Mouse (Mus musculus) gastrocnemius, postnatal 25 days (tissue): ENCODE measurements around the gene Gm42688. TPM values are rescaled to one million over a fixed set of nuclear protein-coding genes. Genes with fewer than 3 reads are reported as not detected.

Source experiments
- DNase-seq: peaks from one replicate; pipeline ENCODE4 v3.0.0; 2022
- long read RNA-seq, 2 experiments: library from polyadenylated mRNA; stranded (forward); transcript quantifications; one replicate each; pipeline ENCODE4 v2.0.0; 2021
- total RNA-seq, 2 experiments: library from RNA; stranded (reverse); gene quantifications; 1 replicate in 1 of 2; 2 replicates in 1 of 2; pipeline ENCODE4 v1.2.3; 2021

The Gm42688 gene
- 1 to 10 TPM; 1.0 TPM for total RNA-seq
- long read RNA-seq, experiment 1, result 0 reads
- long read RNA-seq, experiment 2, result 0 reads

- peak; percentile 87 for DNase-seq
Observed at GRCm38 (mm10) chr6:83101316-83101687, at the start of gene Gm42688, which contains the start of gene Ccdc142. Gm42688 (plus strand) TSS chr6:83101617. Ccdc142 (plus strand) TSS chr6:83101601.

- DNase-seq, result no peak
Observed at GRCm38 (mm10) chr6:83053136-83053960, 48.1 kb upstream of the Gm42688 start.

GRCm38 (mm10) chr6:83054074-83054851, 47.2 kb upstream of the Gm42688 start, which contains the start of gene Aup1:
Aup1 (plus strand) TSS chr6:83054521.
- peak; percentile 97 for DNase-seq

GRCm38 (mm10) chr6:83054871-83055431, 46.5 kb upstream of the Gm42688 start, which contains the start of gene Htra2:
Htra2 (minus strand) TSS chr6:83055273.
- no peak for DNase-seq

- DNase-seq, result no peak
Observed at GRCm38 (mm10) chr6:83057790-83058189, 43.6 kb upstream of the Gm42688 start, which contains the start of gene Dqx1. Dqx1 (plus strand) TSS chr6:83057844.

DNA sequence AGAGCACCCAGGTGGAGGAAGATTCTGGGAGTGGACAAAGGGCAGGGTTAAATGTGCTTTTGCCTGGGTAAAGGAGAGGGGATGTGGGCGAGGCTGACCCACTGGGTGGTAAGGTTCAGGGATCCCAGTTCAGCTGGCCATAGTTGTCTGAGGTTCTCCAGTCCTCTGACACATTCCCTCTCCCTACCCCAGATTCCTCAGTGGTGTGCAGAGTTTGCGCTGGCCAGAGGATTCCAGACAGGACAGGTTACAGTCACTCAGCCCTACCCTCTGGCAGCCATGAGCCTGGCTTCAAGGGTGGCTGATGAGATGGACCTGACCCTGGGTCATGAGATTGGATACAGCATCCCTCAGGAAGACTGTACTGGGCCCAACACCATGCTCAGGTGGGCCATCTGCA, 42.7 kb upstream of the Gm42688 start:
- DNase-seq, result no peak

- no peak for DNase-seq
Observed at GRCm38 (mm10) chr6:83065995-83066394, 35.4 kb upstream of the Gm42688 start.

DNA sequence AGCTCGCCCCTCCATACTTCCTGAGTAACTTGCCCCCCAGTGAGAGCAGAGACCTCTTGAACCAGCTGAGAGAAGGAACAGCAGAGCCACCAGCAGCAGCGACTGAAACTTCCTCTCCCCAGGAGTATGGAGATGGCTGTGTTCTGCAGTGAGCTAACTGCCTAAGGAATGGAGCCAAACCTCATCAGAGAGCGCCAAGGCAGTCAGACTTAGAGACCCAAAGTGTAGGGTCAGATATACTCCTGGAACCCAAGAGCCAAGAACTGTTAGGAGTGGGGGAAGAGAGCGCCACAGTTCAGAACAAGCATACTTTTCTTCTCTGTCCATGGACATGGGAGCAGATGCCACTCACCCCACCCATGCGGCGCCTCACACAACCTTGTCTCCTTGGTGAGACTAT, 35.0 kb upstream of the Gm42688 start:
- no peak for DNase-seq

DNA sequence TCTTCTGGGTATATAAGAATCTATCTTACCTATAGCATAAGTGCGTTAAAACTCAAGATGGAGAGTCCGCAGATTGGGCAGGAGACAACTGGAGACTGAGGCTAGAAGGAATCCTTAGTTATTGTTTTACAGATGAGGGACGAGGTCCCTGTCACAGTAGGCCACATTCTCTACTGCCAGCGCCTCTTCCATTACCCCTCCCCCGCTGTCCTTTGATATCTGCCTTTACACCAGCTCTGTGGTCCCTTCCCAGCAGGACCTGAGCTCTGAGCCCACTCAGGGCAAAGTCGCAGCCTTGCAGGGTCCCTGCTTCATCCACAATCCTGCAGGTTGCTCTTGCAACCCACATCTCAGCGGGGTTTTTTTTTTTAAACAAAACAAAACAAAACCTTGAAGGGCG, 33.2 kb upstream of the Gm42688 start:
- no peak for DNase-seq

GRCm38 (mm10) chr6:83068706-83069487, 32.5 kb upstream of the Gm42688 start:
- DNase-seq, result no peak

DNA sequence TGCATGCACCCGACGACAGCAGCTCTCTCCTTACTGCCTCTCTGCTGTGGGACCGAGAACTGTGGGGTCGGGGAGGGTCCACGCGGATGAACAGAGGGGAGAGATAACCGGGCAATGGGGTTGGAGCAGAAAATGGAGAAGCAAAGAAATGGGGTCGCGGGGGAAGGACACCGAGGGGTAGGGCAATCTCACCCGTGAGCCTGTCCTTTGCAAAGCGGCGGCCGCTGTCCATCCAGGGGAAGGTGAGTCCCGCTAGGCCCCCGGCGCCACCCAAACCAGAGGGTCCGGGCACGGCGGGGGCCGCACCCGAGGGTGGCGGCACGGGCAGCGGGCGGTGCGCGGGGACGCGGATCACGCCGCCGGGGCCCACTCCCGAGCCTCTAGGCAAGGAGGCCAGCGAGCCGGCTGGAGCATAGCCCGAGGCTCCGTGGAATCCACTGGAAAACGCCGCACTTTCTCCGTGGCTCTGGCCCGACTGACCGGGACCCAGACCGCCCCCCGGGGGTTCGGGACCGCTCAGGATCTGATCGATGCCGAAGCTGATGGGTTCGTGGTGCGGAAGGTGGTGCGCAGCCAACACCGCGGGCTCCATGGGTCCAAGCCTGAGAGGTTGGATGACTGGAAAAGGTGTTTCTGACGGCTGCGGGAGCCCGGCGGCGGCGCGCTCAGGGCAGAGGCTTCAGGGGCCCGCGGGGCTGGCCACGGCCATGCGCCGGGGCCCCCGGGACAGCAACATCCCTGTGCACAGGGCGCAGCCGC, 31.8 kb upstream of the Gm42688 start:
- DNase-seq, result no peak

DNA sequence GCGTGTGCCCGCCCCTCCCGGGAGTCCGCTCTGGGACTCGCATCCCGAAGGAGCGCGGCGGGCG, 31.3 kb upstream of the Gm42688 start, which contains the start of gene Tlx2:
Gene Tlx2 (minus strand): TSS at position 47 of the 64 bp plus-strand sequence.
- DNase-seq, result no peak

- DNase-seq, result no peak
Observed at GRCm38 (mm10) chr6:83070311-83071219, 30.9 kb upstream of the Gm42688 start.

DNA sequence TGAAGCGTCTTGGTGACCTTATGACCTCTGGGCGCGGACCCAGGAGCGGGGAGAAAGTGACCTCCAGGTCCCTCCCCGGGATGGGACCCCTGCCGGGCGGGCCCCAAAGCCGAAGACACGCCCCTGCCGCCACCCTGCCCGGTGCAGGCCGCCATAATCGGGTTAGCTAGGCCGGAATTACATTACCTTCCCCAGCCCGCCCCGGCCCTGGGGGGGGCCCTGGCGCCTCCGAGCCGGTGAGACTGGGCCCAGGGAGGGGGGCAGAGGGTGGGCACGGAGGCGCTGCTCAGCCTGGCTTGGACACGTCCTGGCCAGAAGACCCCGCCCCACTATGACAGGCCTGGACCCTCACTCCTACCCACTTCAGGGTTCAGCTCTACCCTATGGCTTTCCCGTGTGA, 30.2 kb upstream of the Gm42688 start:
- no peak for DNase-seq

DNA sequence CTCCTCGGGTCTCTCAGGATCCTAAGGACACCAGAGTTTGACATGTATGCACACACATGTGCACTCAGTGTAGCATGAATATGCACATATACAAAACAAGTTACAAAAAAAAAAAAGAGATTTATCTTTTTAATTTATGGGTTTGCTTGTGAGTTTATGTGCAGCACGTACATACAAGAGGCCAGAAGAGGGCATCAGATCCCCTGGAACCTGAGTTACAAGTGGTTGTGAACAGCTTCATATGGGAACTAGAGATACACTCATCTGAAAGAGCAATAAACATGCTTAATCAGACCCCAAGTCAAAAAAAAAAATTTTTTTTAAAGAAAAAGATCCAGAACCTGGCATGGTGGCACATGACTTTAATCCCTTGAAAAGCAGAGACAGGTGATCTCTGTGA, 26.4 kb upstream of the Gm42688 start:
- DNase-seq, result no peak

DNA sequence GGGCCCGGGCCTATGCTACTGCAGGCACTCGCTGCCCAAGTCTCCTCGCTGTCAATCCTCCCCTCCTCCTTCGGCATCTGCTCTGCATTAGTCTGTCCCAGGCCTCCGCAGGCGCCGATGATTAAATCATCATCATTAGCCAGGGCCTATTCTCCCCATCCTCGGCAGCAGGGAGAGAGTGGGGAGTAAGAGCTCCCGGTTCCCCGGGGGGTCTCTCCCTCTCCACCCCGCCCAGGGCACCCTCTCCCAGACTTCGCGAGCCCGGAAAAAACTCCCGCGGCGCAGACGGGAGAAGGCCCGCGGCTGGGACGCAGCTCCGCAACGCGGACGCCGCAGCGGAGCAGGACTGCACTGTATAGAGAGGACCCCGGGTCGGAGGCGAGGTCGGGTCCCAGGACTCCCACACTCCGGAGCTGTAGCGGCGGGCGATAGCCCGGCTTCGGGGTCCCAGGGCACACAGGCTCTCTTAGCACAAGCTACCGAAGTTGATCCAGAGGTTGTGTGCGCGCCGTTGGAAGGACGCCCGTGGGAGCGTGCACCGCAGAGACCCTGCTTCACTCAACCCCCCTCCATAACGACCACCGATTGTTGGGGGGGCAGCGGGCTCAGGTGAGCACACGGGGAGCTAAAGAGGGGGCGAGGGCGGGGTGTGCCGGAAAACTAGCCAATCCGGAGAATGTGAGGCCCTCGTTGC, 23.6 kb upstream of the Gm42688 start, which contains the start of gene Pcgf1:
Gene Pcgf1 (plus strand): TSS at position 240 of the 694 bp plus-strand sequence.
- DNase-seq, result no peak

DNA sequence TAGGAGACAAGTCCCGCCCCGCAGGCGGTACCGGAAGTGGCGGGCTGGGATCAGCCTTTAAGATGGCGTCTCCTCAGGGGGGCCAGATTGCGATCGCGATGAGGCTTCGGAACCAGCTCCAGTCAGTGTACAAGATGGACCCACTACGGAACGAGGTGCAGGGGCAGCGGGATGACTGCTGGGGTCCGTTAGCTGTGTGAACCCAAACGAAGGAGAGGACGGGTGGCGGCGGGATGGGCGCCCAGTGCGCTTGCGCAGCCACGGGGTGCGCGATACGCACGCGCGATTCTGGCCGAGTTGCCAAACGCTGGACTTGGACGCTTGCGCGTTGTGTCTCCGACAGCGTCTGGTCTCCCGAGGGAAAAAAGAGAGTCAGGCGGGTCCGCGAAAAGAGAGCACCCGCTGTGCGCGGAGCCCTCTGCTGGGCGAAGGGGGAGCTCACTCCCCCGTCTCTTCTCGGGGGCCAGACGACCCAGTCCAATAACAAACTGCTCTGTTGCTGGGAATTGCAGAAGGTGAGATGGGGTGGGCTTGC, 23.0 kb upstream of the Gm42688 start:
- peak; percentile 97 for DNase-seq

- DNase-seq, result no peak
Observed at GRCm38 (mm10) chr6:83080210-83080609, 21.2 kb upstream of the Gm42688 start.

GRCm38 (mm10) chr6:83083497-83083896, 17.9 kb upstream of the Gm42688 start:
- no peak for DNase-seq

GRCm38 (mm10) chr6:83084477-83084876, 16.9 kb upstream of the Gm42688 start:
- no peak for DNase-seq
